Comparison of ENCODE assay signal across 8 mouse cellular contexts in genomic region chr16:32009913-32010312, GRCm38 (mm10). TPM values are rescaled to one million over a fixed set of nuclear protein-coding genes. Genes with fewer than 3 reads are reported as not detected.
DNase-seq lines count a peak whose midpoint lies in the region; ATAC-seq lines count a peak whose summit lies in the region.

No protein-coding gene starts in this region.

- WGBS in liver, embryonic 16.5 days (ENCODE audit: insufficient replicate concordance): 21% methylated on average over 5 of the region's 5 CpGs

- no peaks in the 10 kb centered on the region for H3K9me3 ChIP-seq in liver, embryonic 16.5 days (replicated peaks; ENCODE audit: control insufficient read depth, low read length)

- no peak overlapping the region for H3K9ac ChIP-seq in liver, embryonic 16.5 days (ENCODE audit: low read depth, low read length)

- peaks cover 2% of the 10 kb centered on the region; the same call in 1 of the 2 replicates for H3K4me1 ChIP-seq in liver, embryonic 16.5 days (ENCODE audit: control insufficient read depth, low read depth, low read length)

- no peaks in the 10 kb centered on the region for H3K27me3 ChIP-seq in liver, embryonic 16.5 days (ENCODE audit: control insufficient read depth, insufficient read depth, low read depth, low read length)

- H3K4me2 ChIP-seq in liver, embryonic 16.5 days (ENCODE audit: low read depth, low read length): no peak overlapping the region

- no peak overlapping the region for H3K4me3 ChIP-seq in liver, embryonic 16.5 days (ENCODE audit: low read depth, low read length)

- H3K27ac ChIP-seq in liver, embryonic 16.5 days (ENCODE audit: low read length): no peak overlapping the region

- H3K36me3 ChIP-seq in liver, embryonic 16.5 days (ENCODE audit: control insufficient read depth, insufficient read depth): no peaks in the 10 kb centered on the region

- ATAC-seq in liver, embryonic 16.5 days (ENCODE audit: low read depth): peak; percentile 58

- peak; percentile 18 for DNase-seq in kidney, adult 11 months
- no peak for DNase-seq in kidney, postnatal 10 days
- peak; percentile 10 for DNase-seq in Muller cell, postnatal 12 days (ENCODE audit: inconsistent ontology term)
- DNase-seq in kidney, adult 18-20 months: peak; percentile 25
- no peak for DNase-seq in cerebellum, adult 9-10 months
- DNase-seq in urinary bladder, postnatal 10 days (ENCODE audit: low spot score): no peak
- no peak for DNase-seq in embryo, embryonic 10.5 days (ENCODE audit: low spot score)

RNA-seq across cellular contexts. Expression of gene Senp5, which starts 6.8 kb away (rescaled TPM):
- 4.9 and 5.4 TPM in 2 replicates for polyA plus RNA-seq in liver, embryonic 16.5 days (2015; fragmentation: Nextera tagmentation; extraction: Ambion mirVana)

Comparison
In these comparisons a context has a peak if more than half of its experiments do, and no peak if none do; other contexts are left out.
1. DNase-seq: peak in kidney, adult 11 months (single experiment), Muller cell, postnatal 12 days (single experiment) and kidney, adult 18-20 months (single experiment); none in kidney, postnatal 10 days (single experiment), cerebellum, adult 9-10 months (single experiment), urinary bladder, postnatal 10 days (single experiment) and embryo, embryonic 10.5 days (single experiment).